Mouse (Mus musculus) lung, adult 2 months (tissue): ENCODE results near the gene Fut2.

Experiments
- CTCF ChIP-seq: fragments of 200-500 bp; IDR thresholded peaks from 2 replicates; pipeline ENCODE4 v1.5.1; 2011; ENCODE audit warnings: mild to moderate bottlenecking, low read length, control low read depth; ENCODE audit not compliant: insufficient read depth
- POLR2A ChIP-seq: fragments of 200-500 bp; IDR thresholded peaks from 2 replicates; pipeline ENCODE4 v1.6.1; 2011; ENCODE audit warnings: low read depth, mild to moderate bottlenecking, control low read depth, low read length, borderline replicate concordance; ENCODE audit errors: extremely low read depth

GRCm38 (mm10) chr7:45702809-45703520, 36.8 kb upstream of the Fut2 start:
- no peak for TF ChIP-seq CTCF
- no peak for TF ChIP-seq POLR2A
